In genomic region chr6:127970848-127971247, GRCm38 (mm10) we compare ENCODE assay signal across 6 mouse cellular contexts.
"Had no signal": no experiment of that assay in that cellular context is flagged by ENCODE, and none has a peak within 500 bp of the region (broad histone marks: within the 10 kb centered on the region; RNA-seq: fewer than 3 reads in every experiment).

No protein-coding gene starts in this region.

- H3K27ac ChIP-seq: liver, embryonic 12.5 days; midbrain, embryonic 10.5 days; neural tube, embryonic 13.5 days; stomach, embryonic 15.5 days had no signal

- H3K36me3 ChIP-seq: stomach, embryonic 15.5 days had no signal

- H3K4me1 ChIP-seq: liver, embryonic 12.5 days had no signal

- H3K9ac ChIP-seq: liver, embryonic 12.5 days; lung, embryonic 14.5 days; neural tube, embryonic 13.5 days; stomach, embryonic 15.5 days had no signal

- H3K4me3 ChIP-seq: liver, embryonic 12.5 days; midbrain, embryonic 10.5 days; myocyte; neural tube, embryonic 13.5 days; stomach, embryonic 15.5 days had no signal

- H3K9me3 ChIP-seq: liver, embryonic 12.5 days; midbrain, embryonic 10.5 days; neural tube, embryonic 13.5 days; stomach, embryonic 15.5 days had no signal

- H3K27me3 ChIP-seq: liver, embryonic 12.5 days; neural tube, embryonic 13.5 days; stomach, embryonic 15.5 days had no signal
